Mouse (Mus musculus) kidney, embryonic 14.5 days (tissue): ENCODE results near the gene Orm2. TPM values are rescaled to one million over a fixed set of nuclear protein-coding genes. Genes with fewer than 3 reads are reported as not detected.
A peak's percentile ranks its signal among the peaks of the same experiment; 100 is the strongest.

Experiments
- ATAC-seq: fragments of 200-750 bp; cut with Nextera tagmentation; 2 replicates; pipeline ENCODE4 v1.8.0; 2017; ENCODE audit warnings: moderate number of reproducible peaks, mild to moderate bottlenecking, moderate TSS enrichment, moderate library complexity; ENCODE audit not compliant: low FRiP score, low TSS enrichment
- H3K27ac ChIP-seq: fragments of 300-500 bp; sonication (generic); 2 replicates; pipeline ENCODE4 v1.5.1; 2014; ENCODE audit warnings: low read depth, mild to moderate bottlenecking, low read length, moderate library complexity, mixed read lengths
- H3K27me3 ChIP-seq: fragments of 300-500 bp; sonication (generic); 2 replicates; pipeline ENCODE4 v1.6.1; 2014; ENCODE audit warnings: mild to moderate bottlenecking, low read length; ENCODE audit not compliant: control insufficient read depth, insufficient read depth
- H3K36me3 ChIP-seq: fragments of 300-500 bp; sonication (generic); 2 replicates; pipeline ENCODE4 v1.6.1; 2014; ENCODE audit warnings: low read length, mixed read lengths; ENCODE audit not compliant: control insufficient read depth, insufficient read depth
- H3K4me1 ChIP-seq: fragments of 300-500 bp; sonication (generic); 2 replicates; pipeline ENCODE4 v1.6.1; 2014; ENCODE audit warnings: low read length, mixed read lengths; ENCODE audit not compliant: control insufficient read depth, insufficient read depth
- H3K4me2 ChIP-seq: fragments of 300-500 bp; sonication (generic); replicated peaks from 2 replicates; pipeline ENCODE4 v1.6.1; 2014; ENCODE audit warnings: low read depth, mild to moderate bottlenecking, low read length
- H3K4me3 ChIP-seq: fragments of 300-500 bp; sonication (generic); 2 replicates; pipeline ENCODE4 v1.5.1; 2014; ENCODE audit warnings: mild to moderate bottlenecking, low read length
- H3K9ac ChIP-seq: fragments of 300-500 bp; sonication (generic); 2 replicates; pipeline ENCODE4 v1.6.1; 2014; ENCODE audit warnings: low read depth, mild to moderate bottlenecking, low read length, moderate library complexity
- H3K9me3 ChIP-seq: fragments of 300-500 bp; sonication (generic); 2 replicates; pipeline ENCODE4 v1.6.1; 2016; ENCODE audit warnings: low read length; ENCODE audit not compliant: control insufficient read depth
- WGBS: fragments of 180-500 bp; shearing (Covaris S2); extraction: QIAGEN DNeasy Blood & Tissue Kit; methylation state at CpG from one replicate; pipeline ENCODE4 v1.1.7; 2014; 5-methylcytosine and 5-hydroxymethylcytosine counted together
- polyA plus RNA-seq: library from polyadenylated mRNA; unstranded; fragments of >200 nt; fragmentation: Nextera tagmentation; extraction: Ambion mirVana; gene quantifications from 2 replicates; pipeline ENCODE4 v1.2.1, GENCODE M21; 2014

Orm2 gene
- polyA plus RNA-seq, 1 experiment from 2014 or later = not detected

- ATAC-seq = no peak
- H3K27ac ChIP-seq = no peak overlapping the region
- 62% methylated on average over 7 of the region's 7 CpGs for WGBS
- no peak overlapping the region for H3K9ac ChIP-seq
- H3K9me3 ChIP-seq = no peaks in the 10 kb centered on the region
- no peaks in the 10 kb centered on the region for H3K36me3 ChIP-seq
- no peak overlapping the region for H3K4me3 ChIP-seq
- H3K4me1 ChIP-seq = peaks cover 40% of the 10 kb centered on the region
- H3K27me3 ChIP-seq = no peaks in the 10 kb centered on the region
- H3K4me2 ChIP-seq = no peak overlapping the region
Measured at GRCm38 (mm10) chr4:63408247-63408646, 46.0 kb downstream of the Orm2 start.

GRCm38 (mm10) chr4:63408649-63409048 is 46.4 kb downstream of the Orm2 start:
- ATAC-seq = peak; percentile 48; the same call in 1 of the 2 replicates
- Histone ChIP-seq H3K4me3 (peak overlapping the region; percentile 62; the same call in 1 of the 2 replicates), H3K9ac (no peak overlapping the region)

GRCm38 (mm10) chr4:63409317-63409907 is 47.2 kb downstream of the Orm2 start:
- WGBS = 3% methylated on average over 18 of the region's 18 CpGs
- H3K9me3 ChIP-seq = no peaks in the 10 kb centered on the region
- H3K4me3 ChIP-seq = peak overlapping the region; percentile 62
- peak overlapping the region; percentile 98 for H3K4me2 ChIP-seq
- peak overlapping the region; percentile 54; the same call in 1 of the 2 replicates for H3K9ac ChIP-seq
- H3K36me3 ChIP-seq = no peaks in the 10 kb centered on the region
- H3K27ac ChIP-seq = no peak overlapping the region
- no peaks in the 10 kb centered on the region for H3K27me3 ChIP-seq
- H3K4me1 ChIP-seq = peaks cover 28% of the 10 kb centered on the region
- no peak for ATAC-seq

More at GRCm38 (mm10) chr4:63408649-63409048, 46.4 kb downstream of the Orm2 start:
- Histone ChIP-seq H3K9me3 (no peaks in the 10 kb centered on the region), H3K27me3 (no peaks in the 10 kb centered on the region), H3K36me3 (no peaks in the 10 kb centered on the region), H3K27ac (no peak overlapping the region), H3K4me1 (peaks cover 36% of the 10 kb centered on the region), H3K4me2 (0 out of 2 replicates have a peak overlapping the region, but pooled peaks have one; percentile 98)
- WGBS = 10% methylated on average over 8 of the region's 8 CpGs

GRCm38 (mm10) chr4:63409908-63410582 is 47.8 kb downstream of the Orm2 start:
- under 1% methylated on average over 38 of the region's 39 CpGs for WGBS
- Histone ChIP-seq H3K9ac (peak overlapping the region; percentile 54), H3K4me1 (peaks cover 22% of the 10 kb centered on the region), H3K4me3 (peak overlapping the region; percentile 62), H3K36me3 (no peaks in the 10 kb centered on the region), H3K27me3 (no peaks in the 10 kb centered on the region), H3K27ac (no peak overlapping the region), H3K4me2 (peak overlapping the region; percentile 98), H3K9me3 (no peaks in the 10 kb centered on the region)
- ATAC-seq = peak; percentile 75

GRCm38 (mm10) chr4:63410583-63410934 is 48.3 kb downstream of the Orm2 start:
- no peaks in the 10 kb centered on the region for H3K27me3 ChIP-seq
- under 1% methylated on average over 19 of the region's 19 CpGs for WGBS
- peak; percentile 93 for ATAC-seq
- no peak overlapping the region for H3K27ac ChIP-seq
- no peaks in the 10 kb centered on the region for H3K36me3 ChIP-seq
- H3K9ac ChIP-seq = peak overlapping the region; percentile 54
- H3K4me3 ChIP-seq = peak overlapping the region; percentile 62
- H3K9me3 ChIP-seq = no peaks in the 10 kb centered on the region
- H3K4me2 ChIP-seq = peak overlapping the region; percentile 98
- H3K4me1 ChIP-seq = peaks cover 17% of the 10 kb centered on the region

- no peaks in the 10 kb centered on the region for H3K9me3 ChIP-seq
- no peak overlapping the region for H3K4me3 ChIP-seq
- no peak overlapping the region for H3K27ac ChIP-seq
- H3K9ac ChIP-seq = no peak overlapping the region
- H3K4me1 ChIP-seq = peaks cover 17% of the 10 kb centered on the region
- WGBS = 44% methylated on average over 5 of the region's 5 CpGs
- no peak for ATAC-seq
- H3K36me3 ChIP-seq = no peaks in the 10 kb centered on the region
- H3K4me2 ChIP-seq = peak overlapping the region; percentile 98
- no peaks in the 10 kb centered on the region for H3K27me3 ChIP-seq
Measured at GRCm38 (mm10) chr4:63411222-63411621, 49.0 kb downstream of the Orm2 start.

GRCm38 (mm10) chr4:63414951-63415350 is 52.7 kb downstream of the Orm2 start:
- Histone ChIP-seq H3K9me3 (no peaks in the 10 kb centered on the region), H3K4me2 (no peak overlapping the region), H3K36me3 (no peaks in the 10 kb centered on the region), H3K4me1 (peaks cover under 1% of the 10 kb centered on the region), H3K27me3 (no peaks in the 10 kb centered on the region), H3K27ac (no peak overlapping the region), H3K9ac (no peak overlapping the region), H3K4me3 (no peak overlapping the region)
- WGBS = 76% methylated on average over 5 of the region's 5 CpGs
- ATAC-seq = no peak

Other genes with a start within 250 kb of the Orm2 start
- gene Ambp, start 207.7 kb upstream of the Orm2 start, polyA plus RNA-seq = 1.2 and 1.6 TPM in 2 replicates
- gene Kif12, start 190.3 kb upstream of the Orm2 start, polyA plus RNA-seq = 60.0 and 70.3 TPM in 2 replicates
- gene Col27a1, start 148.4 kb upstream of the Orm2 start, polyA plus RNA-seq = 8.8 and 10.6 TPM in 2 replicates
- gene Orm1, start 17.9 kb upstream of the Orm2 start, polyA plus RNA-seq = not detected in 2 replicates
- gene Orm3, start 6.3 kb upstream of the Orm2 start, polyA plus RNA-seq = not detected in 2 replicates
- gene Akna, start 40.9 kb downstream of the Orm2 start, polyA plus RNA-seq = 4.1 and 7.3 TPM in 2 replicates
- 8.0 and 8.7 TPM in 2 replicates for gene Whrn, start 133.5 kb downstream of the Orm2 start, polyA plus RNA-seq
- 264 and 332 TPM in 2 replicates for gene Atp6v1g1, start 182.3 kb downstream of the Orm2 start, polyA plus RNA-seq
- gene Tmem268, start 196.3 kb downstream of the Orm2 start, polyA plus RNA-seq = 4.6 and 7.9 TPM in 2 replicates
- gene Gm11213, start 242.8 kb downstream of the Orm2 start, polyA plus RNA-seq = not detected in 2 replicates